Mouse (Mus musculus): Measurements from ENCODE around the gene Ado.

The Ado gene

GRCm38 (mm10) chr10:67536621-67537141, 12.1 kb downstream of the Ado start:
- peak; percentile 43 for DNase-seq (ENCODE audit: low spot score)

GRCm38 (mm10) chr10:67535972-67536371, 12.8 kb downstream of the Ado start:
- DNase-seq (ENCODE audit: low spot score): peak; percentile 79

- DNase-seq (ENCODE audit: low spot score): no peak
These were observed 13.5 kb downstream of the Ado start, which contains the start of gene Egr2 for GRCm38 (mm10) chr10:67535256-67535655. TSS of gene Egr2 (plus strand) at chr10:67535475.

GRCm38 (mm10) chr10:67529769-67530168, 19.0 kb downstream of the Ado start:
- DNase-seq (ENCODE audit: low spot score): no peak

- DNase-seq (ENCODE audit: low spot score): no peak
These were observed 22.3 kb downstream of the Ado start for GRCm38 (mm10) chr10:67526435-67526834.

- no peak for DNase-seq (ENCODE audit: low spot score)
These were observed 24.1 kb downstream of the Ado start for GRCm38 (mm10) chr10:67524694-67525093.

- DNase-seq (ENCODE audit: low spot score): no peak
These were observed 24.6 kb downstream of the Ado start for GRCm38 (mm10) chr10:67524130-67524529.

- no peak for DNase-seq (ENCODE audit: low spot score)
These were observed 30.0 kb downstream of the Ado start for GRCm38 (mm10) chr10:67518733-67519132.

GRCm38 (mm10) chr10:67512871-67513270, 35.9 kb downstream of the Ado start:
- DNase-seq (ENCODE audit: low spot score): no peak

GRCm38 (mm10) chr10:67512211-67512610, 36.5 kb downstream of the Ado start:
- DNase-seq (ENCODE audit: low spot score): no peak

- DNase-seq (ENCODE audit: low spot score): no peak
These were observed 43.5 kb downstream of the Ado start for GRCm38 (mm10) chr10:67505248-67505647.

- DNase-seq (ENCODE audit: low spot score): no peak
These were observed 44.7 kb downstream of the Ado start for GRCm38 (mm10) chr10:67504046-67504445.

GRCm38 (mm10) chr10:67503320-67503995, 45.3 kb downstream of the Ado start:
- DNase-seq (ENCODE audit: low spot score): peak; percentile 4

- DNase-seq (ENCODE audit: low spot score): no peak
These were observed 50.8 kb downstream of the Ado start for GRCm38 (mm10) chr10:67497951-67498350.

- DNase-seq (ENCODE audit: low spot score): no peak
These were observed 51.4 kb downstream of the Ado start for GRCm38 (mm10) chr10:67497144-67497892.
